Mouse (Mus musculus) bone marrow macrophage, adult 2 months (primary cell): ENCODE results near the gene Cops2. TPM values are rescaled to one million over a fixed set of nuclear protein-coding genes. Genes with fewer than 3 reads are reported as not detected.

Experiments used
- H3K27ac ChIP-seq: 2 replicates; pipeline ENCODE4 v1.5.1; 2012; ENCODE audit warnings: low read depth, low read length; ENCODE audit not compliant: insufficient read depth
- H3K4me1 ChIP-seq: 2 replicates; pipeline ENCODE4 v1.6.1; 2012; ENCODE audit warnings: low read length; ENCODE audit not compliant: control insufficient read depth, insufficient read depth
- H3K4me3 ChIP-seq: 2 replicates; pipeline ENCODE4 v1.5.1; 2012; ENCODE audit warnings: mild to moderate bottlenecking, low read length, moderate library complexity; ENCODE audit not compliant: insufficient read depth
- CTCF ChIP-seq: IDR thresholded peaks from 2 replicates; pipeline ENCODE4 v1.5.1; 2012; ENCODE audit warnings: low read depth, mild to moderate bottlenecking, low read length, moderate library complexity
- POLR2A ChIP-seq: IDR thresholded peaks from 2 replicates; pipeline ENCODE4 v1.6.1; 2012; ENCODE audit warnings: mild to moderate bottlenecking, low read depth, low read length, borderline replicate concordance
- polyA plus RNA-seq: library from polyadenylated mRNA; stranded (reverse); fragments of >200 nt; gene quantifications from 2 replicates; pipeline ENCODE4 v1.2.4, GENCODE M21; 2012; ENCODE audit not compliant: missing spikeins, insufficient read depth, insufficient read length

The Cops2 gene
- polyA plus RNA-seq, 1 experiment = 91.4 TPM

DNA sequence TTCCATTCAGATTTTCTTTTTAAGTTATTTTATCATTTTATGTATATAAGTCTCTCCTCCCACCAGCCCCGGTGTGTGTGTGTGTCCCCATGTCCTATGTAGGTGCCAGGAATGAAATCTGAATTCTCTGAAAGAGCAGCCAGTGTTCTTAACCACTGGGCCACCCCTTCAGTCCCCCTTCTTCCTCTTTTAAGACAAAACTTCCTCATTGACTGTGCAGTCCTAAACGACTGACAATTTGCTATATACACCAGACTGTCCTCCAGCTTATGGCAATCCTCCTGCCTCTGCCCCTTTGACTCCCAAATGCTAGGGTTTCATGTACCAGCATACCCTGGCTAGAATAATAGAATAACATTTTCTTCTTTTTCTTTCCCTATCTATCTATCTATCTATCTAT, 63.8 kb downstream of the Cops2 start:
- H3K27ac ChIP-seq = no peak overlapping the region
- H3K4me3 ChIP-seq = no peak overlapping the region
- TF ChIP-seq CTCF (no peak), POLR2A (no peak)
- H3K4me1 ChIP-seq = peaks cover 37% of the 10 kb centered on the region

DNA sequence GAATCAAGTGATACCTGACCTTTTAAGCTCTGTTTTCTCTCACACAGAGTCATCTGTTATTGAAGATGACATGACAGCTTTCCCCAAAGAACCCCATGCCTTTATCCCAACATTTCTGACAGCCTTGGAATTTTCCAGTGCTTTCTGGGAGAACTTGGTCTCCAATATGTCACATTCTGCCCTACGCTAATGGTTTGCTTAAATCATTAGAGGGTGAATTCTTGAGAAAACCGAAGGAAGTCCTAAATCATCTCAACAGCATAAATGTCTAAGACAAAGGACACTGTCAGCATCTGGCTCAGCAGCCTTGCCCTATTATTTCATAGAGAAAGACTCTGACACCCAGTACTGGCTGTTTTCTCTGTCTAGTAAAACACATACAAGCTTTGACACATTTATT, 64.8 kb downstream of the Cops2 start:
- H3K4me1 ChIP-seq = peaks cover 46% of the 10 kb centered on the region
- TF ChIP-seq POLR2A (no peak), CTCF (no peak)
- H3K27ac ChIP-seq = no peak overlapping the region
- H3K4me3 ChIP-seq = no peak overlapping the region

DNA sequence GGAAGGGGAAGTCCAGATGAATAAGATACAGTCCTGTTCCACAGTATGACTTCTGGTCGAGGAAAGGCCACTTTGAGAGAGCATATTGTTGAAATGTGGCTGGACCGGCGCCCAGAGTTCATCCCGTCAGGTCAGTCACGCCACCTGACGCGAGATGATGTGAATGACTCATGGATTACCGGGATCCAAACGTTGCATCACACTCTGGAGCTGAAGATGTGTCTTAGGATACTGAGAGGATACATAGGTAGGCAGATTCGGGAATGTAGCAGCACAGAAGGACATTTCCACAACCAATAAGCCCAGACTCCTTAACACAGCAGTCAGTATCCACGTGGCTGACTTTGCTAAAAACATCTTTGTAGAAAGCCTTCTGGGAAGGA, 66.1 kb downstream of the Cops2 start:
- TF ChIP-seq POLR2A = no peak
- no peak for TF ChIP-seq CTCF
- H3K27ac ChIP-seq = peak overlapping the region; percentile 94
- H3K4me1 ChIP-seq = peaks cover 47% of the 10 kb centered on the region
- H3K4me3 ChIP-seq = peak overlapping the region; percentile 53; the same call in 1 of the 2 replicates

DNA sequence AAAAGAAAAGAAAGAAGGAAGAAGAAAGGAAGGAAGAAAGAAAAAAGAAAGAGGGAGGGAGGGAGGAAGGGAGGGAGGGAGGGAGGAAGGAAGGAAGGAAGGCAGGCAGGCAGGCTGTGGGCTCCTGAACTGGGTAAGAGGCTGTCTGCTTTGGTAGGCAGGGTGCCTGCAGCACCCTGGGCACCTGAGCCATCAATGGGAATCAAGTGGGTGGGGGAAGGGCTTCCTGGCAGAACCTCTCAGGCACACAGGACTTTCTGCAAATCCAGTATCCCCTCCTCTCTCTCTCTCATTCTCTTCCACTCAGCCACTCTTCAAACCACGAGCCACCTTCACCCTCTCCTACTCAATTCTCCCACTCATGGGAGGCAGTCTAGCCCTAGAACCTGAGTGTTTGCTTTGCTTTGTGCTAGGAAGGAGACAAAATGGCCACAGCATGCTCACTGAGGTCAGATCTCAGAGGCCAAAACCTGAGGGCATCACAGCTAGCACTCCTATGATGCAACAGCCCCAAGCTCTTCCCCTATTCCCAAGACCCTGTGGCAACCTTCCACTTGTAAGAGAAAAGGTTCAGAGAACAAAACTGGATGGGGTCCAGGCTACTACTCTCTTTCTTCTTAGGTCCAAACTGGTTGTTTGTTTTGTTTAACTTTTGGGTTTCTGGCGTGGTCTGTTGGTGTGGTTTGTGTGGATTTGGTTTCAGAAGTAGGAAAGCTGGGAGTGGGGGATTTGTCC, 66.6 kb downstream of the Cops2 start:
- peak overlapping the region; percentile 94 for H3K27ac ChIP-seq
- TF ChIP-seq CTCF (no peak), POLR2A (no peak)
- peaks cover 51% of the 10 kb centered on the region for H3K4me1 ChIP-seq
- H3K4me3 ChIP-seq = peak overlapping the region; percentile 53

DNA sequence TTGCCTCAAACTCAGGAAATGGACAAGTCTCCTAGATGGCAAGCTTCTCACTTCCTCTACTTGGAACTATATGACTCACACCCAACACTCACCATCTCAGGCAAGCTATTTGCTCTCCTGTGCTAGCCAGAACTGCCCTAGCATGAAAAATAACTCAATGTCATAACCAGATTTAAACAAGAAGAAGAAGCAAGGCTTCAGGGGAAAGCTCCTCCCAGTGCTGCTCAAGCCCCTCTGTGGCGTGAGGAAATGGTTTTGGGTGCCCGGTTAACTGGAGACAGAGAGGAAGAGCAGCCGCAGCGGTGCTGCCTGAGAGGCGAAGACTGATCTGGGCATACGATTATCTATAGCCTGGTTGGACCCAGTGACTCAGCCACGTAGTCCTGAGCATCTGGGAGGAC, 67.5 kb downstream of the Cops2 start:
- H3K27ac ChIP-seq = peak overlapping the region; percentile 94
- TF ChIP-seq POLR2A (no peak), CTCF (no peak)
- H3K4me1 ChIP-seq = peaks cover 53% of the 10 kb centered on the region
- H3K4me3 ChIP-seq = peak overlapping the region; percentile 30

DNA sequence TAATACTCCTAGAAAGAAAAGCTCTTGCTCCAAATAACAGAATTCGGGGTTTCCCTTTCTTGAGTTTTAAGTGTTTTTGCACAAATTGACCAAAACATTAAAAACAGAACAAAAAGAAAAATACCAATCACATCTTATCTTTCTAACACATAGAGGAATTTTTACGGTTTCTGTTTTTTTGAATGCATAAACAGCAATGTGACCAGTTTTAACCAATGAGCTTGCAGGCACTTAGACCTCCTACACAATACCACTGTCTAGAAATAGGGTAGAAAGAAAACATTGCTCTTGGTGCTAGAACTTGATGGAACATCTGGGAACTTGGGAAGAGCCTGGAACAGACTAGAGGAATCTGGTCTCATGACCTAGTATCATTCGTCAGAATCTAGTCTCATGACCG, 68.7 kb downstream of the Cops2 start:
- Histone ChIP-seq H3K27ac (no peak overlapping the region), H3K4me3 (no peak overlapping the region), H3K4me1 (peaks cover 53% of the 10 kb centered on the region)
- no peak for TF ChIP-seq CTCF

DNA sequence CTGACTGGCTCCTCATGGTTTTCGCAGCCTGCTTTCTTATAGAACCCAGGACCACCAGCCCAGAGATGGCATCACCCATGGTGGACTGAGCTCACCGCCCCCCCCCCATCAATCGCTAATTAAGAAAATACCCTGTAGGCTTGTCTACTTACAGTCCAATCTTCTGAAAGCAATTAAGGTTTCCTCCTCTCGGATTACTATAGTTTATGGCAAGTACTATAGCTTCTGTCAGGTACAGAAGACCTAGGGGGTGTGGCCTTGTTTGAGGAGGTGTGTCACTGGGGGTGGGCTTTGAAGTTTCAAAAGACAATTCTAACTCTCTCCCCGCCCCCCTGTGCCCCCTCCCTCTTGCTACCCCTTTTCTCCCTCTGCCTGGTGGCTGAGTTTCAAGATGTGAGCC, 69.7 kb downstream of the Cops2 start:
- peaks cover 47% of the 10 kb centered on the region for H3K4me1 ChIP-seq
- no peak overlapping the region for H3K4me3 ChIP-seq
- H3K27ac ChIP-seq = peak overlapping the region; percentile 42; the same call in 1 of the 2 replicates
- no peak for TF ChIP-seq POLR2A
- TF ChIP-seq CTCF = no peak

DNA sequence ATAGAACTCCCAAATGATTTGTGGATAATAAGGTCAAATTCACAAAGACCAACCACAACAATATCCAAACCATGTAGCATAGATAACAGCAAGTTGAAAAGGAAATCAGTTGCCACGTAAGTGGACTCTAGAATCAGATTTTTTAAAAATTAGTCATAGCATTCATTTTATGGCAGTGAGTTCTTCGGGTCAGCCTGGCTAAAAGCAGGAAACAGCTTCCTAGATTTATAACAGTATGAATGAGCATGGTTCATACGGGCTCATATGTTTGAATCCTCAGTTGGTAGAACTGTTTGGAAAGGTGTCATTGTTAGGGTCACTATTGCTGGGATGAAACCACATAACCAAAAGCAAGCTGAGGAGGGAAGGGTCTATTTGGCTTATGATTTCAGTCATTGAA, 70.2 kb downstream of the Cops2 start:
- H3K27ac ChIP-seq = peak overlapping the region; percentile 42; the same call in 1 of the 2 replicates

DNA sequence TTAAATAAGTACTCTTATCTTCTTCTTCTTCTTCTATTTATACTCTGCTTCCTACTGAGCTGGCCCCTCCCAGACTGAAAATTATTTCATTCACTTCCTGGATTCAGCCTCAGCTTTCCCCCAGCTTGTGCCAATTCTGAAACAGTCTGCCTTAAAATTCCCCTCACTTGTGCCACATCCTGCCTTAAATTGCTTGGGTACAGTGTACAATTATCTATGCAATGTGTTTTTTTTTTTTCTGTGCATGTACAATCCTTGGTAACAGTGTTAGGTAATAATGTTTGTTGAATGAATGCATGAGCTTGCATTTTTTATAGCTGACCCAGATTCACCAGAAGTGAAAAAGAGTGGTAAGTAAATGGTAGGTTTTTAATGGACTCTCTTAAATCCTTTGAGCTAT, 70.6 kb downstream of the Cops2 start:
- Histone ChIP-seq H3K4me1 (peaks cover 47% of the 10 kb centered on the region), H3K27ac (peak overlapping the region; percentile 81), H3K4me3 (no peak overlapping the region)
- TF ChIP-seq POLR2A = no peak
- TF ChIP-seq CTCF = no peak

More for the DNA sequence above, 70.2 kb downstream of the Cops2 start:
- no peak for TF ChIP-seq CTCF
- TF ChIP-seq POLR2A = no peak
- H3K4me1 ChIP-seq = peaks cover 47% of the 10 kb centered on the region
- H3K4me3 ChIP-seq = no peak overlapping the region

DNA sequence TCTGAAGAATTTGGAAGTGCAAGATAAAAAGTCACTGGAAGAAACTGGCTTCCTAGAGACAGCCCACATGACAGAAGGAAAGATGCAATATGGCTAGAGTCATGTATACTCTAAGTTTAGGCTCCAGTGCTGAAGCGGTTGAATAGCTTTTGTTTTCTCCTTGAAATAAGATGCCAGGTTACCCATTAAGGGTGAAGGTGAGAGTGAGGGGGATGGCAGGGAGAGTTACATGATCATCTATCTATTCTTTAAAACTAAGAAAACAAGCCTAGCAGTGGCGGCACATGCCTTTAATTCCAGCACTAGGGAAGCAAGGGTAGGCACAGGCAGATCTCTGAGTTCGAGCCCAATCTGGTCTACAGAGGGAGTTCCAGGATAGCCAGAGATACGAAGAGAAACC, 73.9 kb downstream of the Cops2 start:
- Histone ChIP-seq H3K27ac (no peak overlapping the region), H3K4me1 (peaks cover 31% of the 10 kb centered on the region), H3K4me3 (no peak overlapping the region)
- TF ChIP-seq POLR2A = no peak
- TF ChIP-seq CTCF = no peak
